Mouse (Mus musculus) gastrocnemius, adult 18-20 months (tissue): ENCODE results near the gene Il34. TPM values are rescaled to one million over a fixed set of nuclear protein-coding genes. Genes with fewer than 3 reads are reported as not detected.
"Not testable (repeated sequence)": the region's sequence is repeated elsewhere in the genome, so short reads cannot be mapped to it uniquely, and the experiment has no call there.

Experiments used
- DNase-seq: peaks from one replicate; pipeline ENCODE4 v3.0.0; 2021; ENCODE audit warnings: low spot score
- total RNA-seq, 2 experiments: library from RNA; stranded (reverse); gene quantifications; 2 replicates each; pipeline ENCODE4 v1.2.3; 2021

The Il34 gene
- total RNA-seq, 2 experiments from 2014 or later = 5.2 to 5.7 TPM

GRCm38 (mm10) chr8:110811116-110811515 lies 5.4 kb upstream of the Il34 start:
- no peak for DNase-seq

- no peak for DNase-seq
Observed at GRCm38 (mm10) chr8:110810481-110811065, 4.8 kb upstream of the Il34 start.

GRCm38 (mm10) chr8:110809831-110810230 lies 4.1 kb upstream of the Il34 start:
- no peak for DNase-seq

- peak; percentile 32 for DNase-seq
Observed at GRCm38 (mm10) chr8:110808495-110809472, 3.1 kb upstream of the Il34 start.

GRCm38 (mm10) chr8:110806146-110806545 lies 422 bp upstream of the Il34 start:
- DNase-seq = no peak

DNA sequence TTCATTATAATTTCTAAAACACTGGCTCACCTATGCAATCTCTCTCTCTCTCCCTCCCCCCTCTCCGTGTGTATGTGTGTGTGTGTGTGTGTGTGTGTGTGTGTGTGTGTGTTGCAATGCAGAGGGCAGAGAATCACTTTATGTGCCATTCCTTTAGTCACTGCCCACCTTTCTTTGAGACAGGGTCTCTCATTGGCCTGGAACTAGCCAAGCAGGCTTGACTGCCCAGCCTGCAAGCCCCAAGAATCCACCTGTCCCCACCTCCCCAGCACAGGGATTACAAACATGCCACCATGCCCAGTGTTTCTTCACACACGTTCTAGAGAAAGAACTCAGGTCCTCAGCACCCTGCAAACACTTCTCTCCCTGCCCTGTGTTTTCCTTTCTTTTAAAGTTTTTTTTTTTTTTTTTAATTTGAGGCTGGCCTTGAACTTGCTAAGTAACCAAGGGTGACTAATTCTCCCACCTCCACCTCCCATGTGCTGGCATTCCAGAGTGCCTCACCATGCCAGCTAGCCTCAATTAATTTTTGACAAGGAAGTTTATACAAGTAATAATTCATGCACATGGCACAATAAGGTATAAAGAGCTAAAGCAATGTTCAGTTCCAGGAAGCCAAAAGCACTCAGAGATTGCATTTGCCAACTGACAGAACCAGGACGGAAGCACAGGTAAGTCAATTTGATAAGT lies 754 bp downstream of the Il34 start:
- no peak for DNase-seq

DNA sequence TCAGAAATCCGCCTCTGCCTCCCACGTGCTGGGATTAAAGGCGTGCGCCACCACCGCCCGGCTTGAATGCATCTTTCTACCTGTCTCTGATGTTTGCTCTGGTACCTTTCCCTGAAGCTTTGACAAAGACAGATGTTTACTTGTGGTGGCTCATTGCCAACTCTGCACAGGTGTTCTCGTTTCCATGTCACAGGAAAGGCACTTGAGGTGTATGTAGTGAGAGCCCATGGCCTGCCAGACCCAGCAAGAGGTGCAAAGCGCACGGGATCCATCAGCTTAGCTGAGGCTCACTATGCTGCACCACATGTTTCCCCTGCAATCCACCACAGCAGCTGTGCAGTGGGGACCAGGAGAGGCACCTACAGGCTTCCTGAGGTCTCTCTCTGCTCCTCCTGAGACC lies 1.9 kb downstream of the Il34 start:
- DNase-seq = no peak

DNA sequence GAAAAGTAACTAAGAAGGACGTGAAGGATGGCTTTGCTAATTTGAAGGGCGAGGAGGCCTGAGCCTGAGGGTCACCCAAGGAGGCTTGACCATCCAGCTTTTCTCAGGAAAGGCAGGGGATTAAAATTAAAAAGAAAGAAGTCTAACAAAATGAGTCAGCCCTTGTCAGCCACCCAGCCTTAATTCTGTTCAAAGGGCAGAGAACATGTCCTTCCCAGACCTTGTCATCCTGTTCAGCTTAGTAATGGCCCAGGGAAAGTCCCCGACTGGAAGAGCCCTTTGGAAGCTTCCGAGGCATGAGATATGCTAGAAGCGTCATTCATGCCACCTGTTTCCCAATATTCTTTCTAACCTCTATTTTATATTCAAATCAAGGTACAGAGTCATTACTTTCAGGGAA lies 2.7 kb downstream of the Il34 start:
- DNase-seq = no peak

GRCm38 (mm10) chr8:110797086-110797485 lies 8.6 kb downstream of the Il34 start:
- DNase-seq = no peak

- DNase-seq = no peak
Observed at GRCm38 (mm10) chr8:110794363-110794965, 11.3 kb downstream of the Il34 start.

DNA sequence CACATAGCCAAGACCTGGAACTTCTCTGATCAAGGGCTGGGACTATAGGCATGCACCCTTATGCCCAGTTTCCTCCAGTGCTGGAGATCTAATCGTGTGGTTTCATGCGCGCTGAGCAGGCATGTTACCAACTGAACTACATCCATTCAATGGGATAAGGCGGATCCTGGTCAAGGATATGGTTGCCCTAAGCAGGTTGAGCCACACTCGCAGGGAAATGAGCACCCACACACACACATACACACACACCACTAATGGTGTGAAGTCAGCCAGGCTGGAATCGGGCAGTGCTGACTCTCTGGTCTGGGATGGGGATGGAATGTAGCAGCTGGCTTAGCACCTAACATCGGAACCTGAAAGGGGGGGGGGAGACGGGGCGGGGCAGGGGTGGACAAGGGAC lies 11.8 kb downstream of the Il34 start:
- DNase-seq = no peak

GRCm38 (mm10) chr8:110793511-110793910 lies 12.2 kb downstream of the Il34 start:
- no peak for DNase-seq

- no peak for DNase-seq
Observed at GRCm38 (mm10) chr8:110792574-110793200, 13.0 kb downstream of the Il34 start.

DNA sequence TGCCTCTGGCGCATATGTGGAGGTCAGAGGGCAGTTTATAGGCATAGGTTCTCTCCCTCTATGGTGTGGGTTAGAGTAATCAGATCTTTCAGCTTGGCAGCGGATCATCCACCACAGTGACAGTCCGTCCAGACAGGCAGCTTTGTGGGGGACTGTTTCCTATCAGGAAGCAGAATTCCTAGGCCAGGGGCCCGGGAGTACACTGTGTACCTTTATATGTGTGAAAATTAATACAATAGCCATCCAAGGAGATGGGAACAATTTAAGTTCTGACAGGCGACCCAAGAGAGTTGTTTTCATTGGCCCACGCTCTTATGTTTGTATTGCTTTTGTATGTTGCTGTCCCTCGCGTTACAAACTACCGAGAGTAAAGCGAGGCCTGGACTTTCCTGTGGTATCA lies 14.6 kb downstream of the Il34 start:
- no peak for DNase-seq

DNA sequence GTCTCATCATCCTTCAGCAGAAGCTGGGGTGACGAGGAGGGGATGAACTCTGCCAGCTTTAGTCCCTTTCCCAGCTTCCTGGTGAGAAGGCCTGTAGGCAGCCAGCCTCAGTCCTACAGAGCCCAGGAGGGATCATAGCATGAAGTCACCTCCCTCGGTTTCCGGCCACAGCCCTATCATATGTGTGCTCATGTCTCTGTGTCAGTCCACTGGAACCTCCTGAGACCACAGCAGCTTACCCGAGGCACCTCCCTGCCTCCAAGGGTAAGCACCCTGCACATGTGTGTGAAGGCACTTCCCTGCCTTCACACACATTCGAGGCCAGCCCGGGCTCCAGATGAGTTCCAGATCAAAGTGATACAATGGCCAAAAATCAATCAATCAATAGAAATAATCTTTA lies 15.5 kb downstream of the Il34 start:
- DNase-seq = no peak

DNA sequence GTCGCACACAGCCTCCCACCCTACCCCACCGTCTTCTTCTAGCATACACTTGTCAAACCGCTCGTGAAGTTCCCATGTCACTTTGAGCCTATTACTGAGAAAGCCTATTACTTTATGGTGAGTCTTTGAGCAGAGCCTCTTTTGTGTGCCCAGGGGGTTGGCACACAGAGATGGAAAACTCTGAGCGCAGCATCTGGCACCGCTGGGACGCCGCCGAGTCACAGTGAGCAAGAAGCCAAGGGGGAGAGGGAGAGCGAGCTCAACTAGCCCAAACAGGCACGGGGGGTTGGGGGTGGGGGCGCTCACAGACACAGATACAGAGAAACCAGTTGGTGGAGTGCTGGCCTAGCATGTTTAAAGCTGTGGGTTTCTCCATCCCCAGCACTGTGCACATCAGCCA lies 16.2 kb downstream of the Il34 start:
- no peak for DNase-seq

- no peak for DNase-seq
Observed at GRCm38 (mm10) chr8:110788981-110789380, 16.7 kb downstream of the Il34 start.

DNA sequence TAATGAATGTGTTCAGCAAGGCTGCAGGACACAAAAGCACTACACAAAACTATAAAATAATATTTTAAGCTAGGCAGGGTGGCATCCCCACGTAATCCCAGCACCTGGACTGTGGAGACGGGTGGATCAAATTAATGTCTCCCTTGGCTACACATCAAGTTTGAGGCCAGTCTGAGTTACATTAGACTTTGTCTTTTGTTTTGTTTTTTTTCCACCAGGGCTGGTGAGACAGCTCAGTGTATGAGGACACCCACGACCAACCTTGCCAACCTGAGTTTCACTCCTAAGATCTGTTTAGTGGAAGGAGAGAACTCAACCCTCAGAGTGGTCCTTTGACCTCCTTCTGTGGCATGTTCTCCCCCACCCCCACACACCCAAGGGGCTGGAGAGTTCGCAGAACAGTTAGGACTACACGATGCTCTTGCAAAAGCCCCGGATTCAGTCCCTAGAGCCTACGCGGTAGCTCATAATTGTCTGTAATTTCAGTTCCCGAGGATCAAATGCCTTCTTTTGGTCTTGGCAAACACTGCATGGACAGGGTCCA lies 18.2 kb downstream of the Il34 start:
- DNase-seq = no peak

- DNase-seq = no peak
Observed at GRCm38 (mm10) chr8:110786934-110787333, 18.8 kb downstream of the Il34 start.

DNA sequence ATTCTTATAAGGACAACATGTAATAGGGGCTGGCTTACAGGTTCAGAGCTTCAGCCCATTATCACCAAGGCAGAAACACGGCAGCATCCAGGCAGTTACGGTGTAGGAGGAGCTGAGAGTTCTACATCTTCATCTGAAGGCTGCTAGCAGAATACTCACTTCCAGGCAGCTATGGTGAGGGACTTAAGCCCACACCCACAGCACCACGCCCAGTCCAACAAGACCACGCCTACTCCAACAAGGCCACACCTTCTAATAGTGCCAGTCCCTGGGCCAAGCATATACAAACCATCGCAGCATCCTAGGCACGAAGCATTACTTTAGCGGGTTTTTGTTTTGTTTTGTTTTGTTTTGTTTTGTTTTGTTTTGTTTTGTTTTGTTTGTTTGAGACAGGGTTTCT lies 19.2 kb downstream of the Il34 start:
- not testable (repeated sequence) for DNase-seq

DNA sequence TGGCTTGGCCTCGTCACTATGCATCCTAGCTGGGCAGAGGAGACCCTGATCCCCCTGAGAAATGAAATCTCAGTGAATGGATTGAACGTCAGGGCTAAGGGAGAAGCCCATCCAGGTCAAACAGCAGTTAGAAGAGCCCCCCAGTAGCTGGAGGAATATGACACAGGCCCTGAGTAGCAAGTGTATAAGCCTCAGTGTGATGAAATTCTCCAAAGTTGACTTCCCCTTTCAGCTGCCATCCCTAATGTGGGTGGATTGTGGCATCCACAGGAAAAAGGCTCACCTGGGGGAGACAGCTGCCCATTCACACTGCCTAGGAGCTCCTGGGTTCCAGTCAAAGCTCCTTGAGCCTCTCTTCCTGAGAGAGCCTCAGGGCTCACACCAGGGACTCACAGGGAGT lies 20.4 kb downstream of the Il34 start:
- DNase-seq = no peak
